Mouse (Mus musculus) c-Kit-positive CD71-positive TER-119-positive erythroid progenitor cells, embryonic 14.5 days (primary cell): Measurements from ENCODE around the gene Pde4d.

ENCODE experiments used
- DNase-seq: peaks from one replicate; pipeline ENCODE4 v3.0.0-alpha.2; 2013; ENCODE audit warnings: low spot score

Pde4d gene

GRCm38 (mm10) chr13:109053242-109054018 is 603.7 kb downstream of the Pde4d start:
- no peak for DNase-seq

- no peak for DNase-seq
Observed at GRCm38 (mm10) chr13:109058045-109058444, 608.3 kb downstream of the Pde4d start.

GRCm38 (mm10) chr13:109066581-109067159 is 616.9 kb downstream of the Pde4d start:
- DNase-seq, result no peak

- DNase-seq, result no peak
Observed at GRCm38 (mm10) chr13:109068258-109069219, 618.8 kb downstream of the Pde4d start.

GRCm38 (mm10) chr13:109073371-109073770 is 623.6 kb downstream of the Pde4d start:
- no peak for DNase-seq

GRCm38 (mm10) chr13:109074078-109074477 is 624.3 kb downstream of the Pde4d start:
- no peak for DNase-seq

- no peak for DNase-seq
Observed at GRCm38 (mm10) chr13:109092654-109093053, 642.9 kb downstream of the Pde4d start.

- no peak for DNase-seq
Observed at GRCm38 (mm10) chr13:109096654-109097053, 646.9 kb downstream of the Pde4d start.

GRCm38 (mm10) chr13:109116004-109116341 is 666.2 kb downstream of the Pde4d start:
- DNase-seq, result no peak

- no peak for DNase-seq
Observed at GRCm38 (mm10) chr13:109116342-109117201, 666.8 kb downstream of the Pde4d start.

- no peak for DNase-seq
Observed at GRCm38 (mm10) chr13:109117210-109117791, 667.6 kb downstream of the Pde4d start.

- no peak for DNase-seq
Observed at GRCm38 (mm10) chr13:109118296-109118800, 668.6 kb downstream of the Pde4d start.

GRCm38 (mm10) chr13:109121867-109122266 is 672.1 kb downstream of the Pde4d start:
- DNase-seq, result no peak

GRCm38 (mm10) chr13:109136405-109136804 is 686.7 kb downstream of the Pde4d start:
- DNase-seq, result no peak

- DNase-seq, result no peak
Observed at GRCm38 (mm10) chr13:109158703-109159102, 709.0 kb downstream of the Pde4d start.

- DNase-seq, result no peak
Observed at GRCm38 (mm10) chr13:109168556-109169334, 719.0 kb downstream of the Pde4d start.

GRCm38 (mm10) chr13:109169335-109169606 is 719.5 kb downstream of the Pde4d start:
- DNase-seq, result no peak

- no peak for DNase-seq
Observed at GRCm38 (mm10) chr13:109171688-109172087, 721.9 kb downstream of the Pde4d start.

- DNase-seq, result no peak
Observed at GRCm38 (mm10) chr13:109175281-109175680, 725.5 kb downstream of the Pde4d start.

GRCm38 (mm10) chr13:109175852-109176621 is 726.3 kb downstream of the Pde4d start:
- no peak for DNase-seq
